Mouse (Mus musculus) granulocyte monocyte progenitor cell, adult 5-6 weeks (primary cell): ENCODE results near the gene Slc38a10. TPM values are rescaled to one million over a fixed set of nuclear protein-coding genes. Genes with fewer than 3 reads are reported as not detected.
A peak's percentile ranks its signal among the peaks of the same experiment; 100 is the strongest.

Source experiments
- ATAC-seq: replicated peaks from 2 replicates; pipeline ENCODE4 v1.8.0; 2016; ENCODE audit warnings: mild to moderate bottlenecking, moderate TSS enrichment, inconsistent platforms; ENCODE audit not compliant: poor library complexity, severe bottlenecking
- total RNA-seq, 2 experiments: library from RNA; stranded (forward) in 1 of 2; stranded (reverse) in 1 of 2; fragments of 200-712, 200-1000 nt in 1 of 2; fragments of >200 nt in 1 of 2; fragmentation: Nextera tagmentation in 1 of 2; gene quantifications; 2 replicates each; pipeline ENCODE4 v1.2.3; 2014 to 2017

The Slc38a10 gene
- 58.8 and 62.4 TPM in 2 replicates for total RNA-seq (2014; fragmentation: Nextera tagmentation)
- total RNA-seq (2017), result 43.5 and 51.5 TPM in 2 replicates

- peak; percentile 94 for ATAC-seq
Observed at GRCm38 (mm10) chr11:120151113-120151494, at the start of gene Slc38a10. Gene Slc38a10 (minus strand): TSS chr11:120151346.

- no peak for ATAC-seq
Observed at GRCm38 (mm10) chr11:120200621-120201020, 49.5 kb upstream of the Slc38a10 start.

- ATAC-seq, result no peak
Observed at GRCm38 (mm10) chr11:120199766-120200165, 48.6 kb upstream of the Slc38a10 start.

GRCm38 (mm10) chr11:120198831-120199230 is 47.7 kb upstream of the Slc38a10 start:
- no peak for ATAC-seq

- no peak for ATAC-seq
Observed at GRCm38 (mm10) chr11:120190526-120191412, 39.6 kb upstream of the Slc38a10 start.

GRCm38 (mm10) chr11:120189459-120190312 is 38.5 kb upstream of the Slc38a10 start:
- peak; percentile 98 for ATAC-seq

- no peak for ATAC-seq
Observed at GRCm38 (mm10) chr11:120188481-120189441, 37.6 kb upstream of the Slc38a10 start.

GRCm38 (mm10) chr11:120188102-120188480 is 36.9 kb upstream of the Slc38a10 start:
- no peak for ATAC-seq

- no peak for ATAC-seq
Observed at GRCm38 (mm10) chr11:120187236-120188101, 36.3 kb upstream of the Slc38a10 start.

GRCm38 (mm10) chr11:120186821-120187235 is 35.7 kb upstream of the Slc38a10 start:
- ATAC-seq, result no peak

GRCm38 (mm10) chr11:120186145-120186740 is 35.1 kb upstream of the Slc38a10 start:
- ATAC-seq, result no peak

GRCm38 (mm10) chr11:120185316-120186141 is 34.4 kb upstream of the Slc38a10 start:
- ATAC-seq, result no peak

GRCm38 (mm10) chr11:120184371-120185315 is 33.5 kb upstream of the Slc38a10 start:
- no peak for ATAC-seq

- no peak for ATAC-seq
Observed at GRCm38 (mm10) chr11:120183708-120184107, 32.6 kb upstream of the Slc38a10 start.

GRCm38 (mm10) chr11:120183180-120183579 is 32.0 kb upstream of the Slc38a10 start:
- ATAC-seq, result no peak

- ATAC-seq, result no peak
Observed at GRCm38 (mm10) chr11:120182396-120183030, 31.4 kb upstream of the Slc38a10 start.
